Comparison of ENCODE assay signal across 8 mouse cellular contexts in genomic region chr6:83866954-83867597, GRCm38 (mm10). TPM values are rescaled to one million over a fixed set of nuclear protein-coding genes. Genes with fewer than 3 reads are reported as not detected.
DNase-seq lines count a peak whose midpoint lies in the region; ATAC-seq lines count a peak whose summit lies in the region.

TSS of gene Zfp638 (plus strand) at chr6:83867109.

- DNase-seq in CD4-positive helper T cell, adult 2 months (ENCODE audit: low read depth, low spot score) = peak; percentile 86
- DNase-seq in brain, embryonic 18.5 days (ENCODE audit: low read depth, low spot score) = peak; percentile 64
- peak; percentile 95 for DNase-seq in kidney, postnatal 10 days
- DNase-seq in natural killer cell, adult 2 months (ENCODE audit: low spot score in 2 of 2) = peak; percentile 94 to 97

- peak within 1 kb of the TSS; percentile 85 for H3K9ac ChIP-seq in heart, embryonic 13.5 days
- peak within 1 kb of the TSS; percentile 69 for H3K9ac ChIP-seq in liver, embryonic 12.5 days
- peak within 1 kb of the TSS; percentile 50 for H3K9ac ChIP-seq in stomach, embryonic 15.5 days

- ATAC-seq in erythroid progenitor cell, adult 5-6 weeks (replicated peaks; ENCODE audit: low FRiP score, poor library complexity, severe bottlenecking) = peak; percentile 95
- peak; percentile 88 for ATAC-seq in heart, embryonic 13.5 days (ENCODE audit: extremely low read depth, insufficient number of reproducible peaks, low FRiP score, low TSS enrichment)
- peak; percentile 96 for ATAC-seq in liver, embryonic 12.5 days
- peak; percentile 97 for ATAC-seq in stomach, embryonic 15.5 days (ENCODE audit: insufficient read depth, low FRiP score, low read depth)

- no peaks in the 10 kb centered on the region for H3K9me3 ChIP-seq in heart, embryonic 13.5 days
- H3K9me3 ChIP-seq in liver, embryonic 12.5 days (replicated peaks) = no peaks in the 10 kb centered on the region
- H3K9me3 ChIP-seq in stomach, embryonic 15.5 days = no peaks in the 10 kb centered on the region

- no peaks in the 10 kb centered on the region for H3K27me3 ChIP-seq in heart, embryonic 13.5 days (replicated peaks)
- H3K27me3 ChIP-seq in liver, embryonic 12.5 days (replicated peaks) = peaks cover 8% of the 10 kb centered on the region; the same call in 1 of the 2 replicates
- no peaks in the 10 kb centered on the region for H3K27me3 ChIP-seq in stomach, embryonic 15.5 days (replicated peaks)

- H3K4me2 ChIP-seq in heart, embryonic 13.5 days = peak within 1 kb of the TSS; percentile 97
- peak within 1 kb of the TSS; percentile 92 for H3K4me2 ChIP-seq in liver, embryonic 12.5 days
- peak within 1 kb of the TSS; percentile 97 for H3K4me2 ChIP-seq in stomach, embryonic 15.5 days

- H3K27ac ChIP-seq in heart, embryonic 13.5 days (replicated peaks) = peak within 1 kb of the TSS; percentile 89
- H3K27ac ChIP-seq in liver, embryonic 12.5 days = peak within 1 kb of the TSS; percentile 45; the same call in 1 of the 2 replicates
- H3K27ac ChIP-seq in stomach, embryonic 15.5 days = no peak within 1 kb of the TSS

- peak within 1 kb of the TSS; percentile 69 for H3K4me3 ChIP-seq in heart, embryonic 13.5 days
- peak within 1 kb of the TSS; percentile 67 for H3K4me3 ChIP-seq in liver, embryonic 12.5 days
- peak within 1 kb of the TSS; percentile 75 for H3K4me3 ChIP-seq in stomach, embryonic 15.5 days (replicated peaks)

- peaks cover 15% of the 10 kb centered on the region for H3K4me1 ChIP-seq in heart, embryonic 13.5 days
- peaks cover 15% of the 10 kb centered on the region for H3K4me1 ChIP-seq in liver, embryonic 12.5 days
- H3K4me1 ChIP-seq in stomach, embryonic 15.5 days = 0 out of 2 replicates have a peak, but pooled peaks cover 4% of the 10 kb centered on the region

- H3K36me3 ChIP-seq in heart, embryonic 13.5 days = no peaks in the 10 kb centered on the region
- no peaks in the 10 kb centered on the region for H3K36me3 ChIP-seq in liver, embryonic 12.5 days
- no peaks in the 10 kb centered on the region for H3K36me3 ChIP-seq in stomach, embryonic 15.5 days

- under 1% methylated on average over 50 of the region's 50 CpGs for WGBS in heart, embryonic 13.5 days
- under 1% methylated on average over 50 of the region's 50 CpGs for WGBS in liver, embryonic 12.5 days (ENCODE audit: insufficient replicate concordance)
- under 1% methylated on average over 50 of the region's 50 CpGs for WGBS in stomach, embryonic 15.5 days

RNA-seq across cellular contexts. Expression of gene Zfp638, which starts in this region (rescaled TPM):
- 51.6 and 71.0 TPM in 2 replicates for total RNA-seq in erythroid progenitor cell, adult 5-6 weeks (2015; ENCODE audit: low replicate concordance)
- 62.9 and 115 TPM in 2 replicates for total RNA-seq in erythroid progenitor cell, adult 5-6 weeks (2017; ENCODE audit: low replicate concordance)
- polyA plus RNA-seq in heart, embryonic 13.5 days (2015; fragmentation: Nextera tagmentation; extraction: Ambion mirVana) = 35.2 and 36.9 TPM in 2 replicates
- polyA plus RNA-seq in liver, embryonic 12.5 days (2016; fragmentation: Nextera tagmentation; extraction: Ambion mirVana) = 29.7 and 30.5 TPM in 2 replicates
- 45.2 and 54.1 TPM in 2 replicates for polyA plus RNA-seq in stomach, embryonic 15.5 days (2015; fragmentation: Nextera tagmentation; extraction: Ambion mirVana)
